Mouse (Mus musculus): ENCODE measurements around the gene 1700010B08Rik. TPM values are rescaled to one million over a fixed set of nuclear protein-coding genes. Genes with fewer than 3 reads are reported as not detected.
"Not testable (repeated sequence)": the region's sequence is repeated elsewhere in the genome, so short reads cannot be mapped to it uniquely, and the experiment has no call there.

1700010B08Rik gene
- polyA plus RNA-seq (2016; fragmentation: Nextera tagmentation; extraction: Ambion mirVana): not detected in 2 replicates

GRCm38 (mm10) chr2:173719115-173719514, at the start of gene 1700010B08Rik:
TSS of gene 1700010B08Rik (plus strand) at chr2:173719415.
- H3K4me1 ChIP-seq (replicated peaks): peaks cover 19% of the 10 kb centered on the region
- H3K4me3 ChIP-seq; H3K27me3 ChIP-seq (ENCODE audit: insufficient read depth, poor library complexity, severe bottlenecking); DNase-seq (ENCODE audit: low spot score); H3K9me3 ChIP-seq; H3K27ac ChIP-seq; H3K36me3 ChIP-seq: not testable (repeated sequence)
- WGBS: 92% methylated on average over 7 of the region's 7 CpGs

GRCm38 (mm10) chr2:173672328-173672896, 46.8 kb upstream of the 1700010B08Rik start:
- Histone ChIP-seq H3K36me3 (peaks cover 56% of the 10 kb centered on the region), H3K9me3 (no peaks in the 10 kb centered on the region), H3K4me1 (replicated peaks) (no peaks in the 10 kb centered on the region), H3K27me3 (ENCODE audit: insufficient read depth, poor library complexity, severe bottlenecking) (no peaks in the 10 kb centered on the region), H3K27ac (no peak overlapping the region), H3K4me3 (no peak overlapping the region)
- no peak for DNase-seq (ENCODE audit: low spot score)
- 78% methylated on average over 2 of the region's 2 CpGs for WGBS

GRCm38 (mm10) chr2:173673469-173673868, 45.7 kb upstream of the 1700010B08Rik start:
- H3K27me3 ChIP-seq (ENCODE audit: insufficient read depth, poor library complexity, severe bottlenecking): no peaks in the 10 kb centered on the region
- 88% methylated on average over 1 of the region's 1 CpGs for WGBS
- peaks cover 47% of the 10 kb centered on the region for H3K36me3 ChIP-seq

DNA sequence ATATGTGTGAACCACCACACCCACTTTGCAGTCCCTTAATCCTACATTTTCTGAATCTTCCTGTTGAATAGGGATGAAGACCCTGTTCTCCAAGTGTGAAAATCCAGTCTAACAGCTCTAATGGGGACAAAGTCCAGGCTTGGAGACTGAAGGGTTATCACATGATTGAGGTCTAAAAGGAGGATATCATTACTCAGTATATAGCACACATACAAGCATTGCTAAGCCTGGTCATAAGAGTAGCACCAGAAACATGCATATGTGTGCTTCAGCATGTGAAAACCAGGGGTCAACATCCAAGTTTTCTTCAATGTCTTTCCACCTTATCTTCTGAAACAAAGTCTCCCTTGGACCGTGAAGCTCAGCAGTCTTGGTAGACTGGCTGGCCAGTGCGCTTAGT, 40.6 kb upstream of the 1700010B08Rik start:
- no peaks in the 10 kb centered on the region for H3K27me3 ChIP-seq (ENCODE audit: insufficient read depth, poor library complexity, severe bottlenecking)
- H3K9me3 ChIP-seq: no peaks in the 10 kb centered on the region
- no peak overlapping the region for H3K4me3 ChIP-seq
- H3K36me3 ChIP-seq: peaks cover 35% of the 10 kb centered on the region
- 91% methylated on average over 2 of the region's 2 CpGs for whole genome bisulfite sequencing
- no peak overlapping the region for H3K27ac ChIP-seq
- no peak for DNase-seq (ENCODE audit: low spot score)
- H3K4me1 ChIP-seq (replicated peaks): peaks cover 5% of the 10 kb centered on the region

More at GRCm38 (mm10) chr2:173673469-173673868, 45.7 kb upstream of the 1700010B08Rik start:
- no peaks in the 10 kb centered on the region for H3K9me3 ChIP-seq
- no peaks in the 10 kb centered on the region for H3K4me1 ChIP-seq (replicated peaks)
- DNase-seq (ENCODE audit: low spot score): no peak
- H3K27ac ChIP-seq: no peak overlapping the region
- no peak overlapping the region for H3K4me3 ChIP-seq

DNA sequence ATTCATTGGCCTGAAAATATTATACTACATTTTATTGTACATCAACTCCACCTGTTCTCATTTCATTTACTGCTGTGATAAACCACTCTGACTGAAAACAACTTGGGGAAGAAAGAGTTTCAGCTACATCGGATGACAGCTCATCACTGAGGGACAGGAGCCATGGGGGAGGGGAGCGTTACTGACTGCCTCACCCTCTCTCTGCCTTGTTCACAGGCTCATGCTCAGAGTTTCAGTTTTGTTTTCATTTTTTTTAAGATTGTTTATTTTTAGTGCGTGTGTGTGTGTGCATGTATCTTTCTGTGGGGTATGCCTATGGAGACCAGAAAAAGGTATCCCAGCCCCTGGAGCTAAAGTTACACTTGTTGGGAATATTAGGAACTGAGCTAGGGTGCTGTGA, 40.0 kb upstream of the 1700010B08Rik start:
- Histone ChIP-seq H3K27ac (no peak overlapping the region), H3K36me3 (peaks cover 34% of the 10 kb centered on the region), H3K4me1 (replicated peaks) (peaks cover 5% of the 10 kb centered on the region), H3K4me3 (no peak overlapping the region), H3K9me3 (no peaks in the 10 kb centered on the region), H3K27me3 (ENCODE audit: insufficient read depth, poor library complexity, severe bottlenecking) (no peaks in the 10 kb centered on the region)
- WGBS: 74% methylated on average over 3 of the region's 3 CpGs
- DNase-seq (ENCODE audit: low spot score): no peak

GRCm38 (mm10) chr2:173680153-173680552, 39.1 kb upstream of the 1700010B08Rik start:
- DNase-seq (ENCODE audit: low spot score): no peak
- WGBS: 86% methylated on average over 1 of the region's 1 CpGs
- Histone ChIP-seq H3K27ac (no peak overlapping the region), H3K4me3 (no peak overlapping the region), H3K4me1 (replicated peaks) (peaks cover 5% of the 10 kb centered on the region), H3K9me3 (no peaks in the 10 kb centered on the region), H3K36me3 (peaks cover 27% of the 10 kb centered on the region), H3K27me3 (ENCODE audit: insufficient read depth, poor library complexity, severe bottlenecking) (no peaks in the 10 kb centered on the region)

DNA sequence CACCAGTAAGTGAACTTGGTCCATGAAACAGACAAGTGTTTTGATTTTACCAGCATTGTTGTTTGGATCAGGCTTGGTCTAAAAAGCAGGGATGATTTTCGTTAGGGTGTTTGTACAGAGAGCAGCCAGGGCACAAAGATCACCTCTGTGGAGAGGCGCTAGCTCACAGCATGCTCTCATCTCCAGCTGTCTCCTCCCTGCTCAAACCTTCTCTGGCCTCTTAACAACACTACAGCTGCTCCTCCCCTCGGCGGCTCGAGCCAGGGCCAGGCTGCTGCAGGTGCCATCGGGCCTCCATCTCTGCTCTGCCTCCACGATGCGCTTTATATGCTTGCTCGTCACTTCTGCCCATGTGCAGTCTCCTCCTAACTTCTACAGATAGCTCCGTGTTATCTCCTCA, 36.4 kb upstream of the 1700010B08Rik start:
- peaks cover 21% of the 10 kb centered on the region for H3K36me3 ChIP-seq
- 56% methylated on average over 10 of the region's 10 CpGs for WGBS
- DNase-seq (ENCODE audit: low spot score): no peak
- H3K27me3 ChIP-seq (ENCODE audit: insufficient read depth, poor library complexity, severe bottlenecking): no peaks in the 10 kb centered on the region
- peaks cover 15% of the 10 kb centered on the region for H3K4me1 ChIP-seq (replicated peaks)
- no peaks in the 10 kb centered on the region for H3K9me3 ChIP-seq
- no peak overlapping the region for H3K27ac ChIP-seq
- no peak overlapping the region for H3K4me3 ChIP-seq

GRCm38 (mm10) chr2:173685781-173686361, 33.3 kb upstream of the 1700010B08Rik start:
- Histone ChIP-seq H3K27ac (no peak overlapping the region), H3K4me1 (replicated peaks) (peaks cover 15% of the 10 kb centered on the region), H3K4me3 (no peak overlapping the region), H3K9me3 (no peaks in the 10 kb centered on the region), H3K27me3 (ENCODE audit: insufficient read depth, poor library complexity, severe bottlenecking) (no peaks in the 10 kb centered on the region), H3K36me3 (peaks cover 50% of the 10 kb centered on the region)
- WGBS: 94% methylated on average over 3 of the region's 3 CpGs
- DNase-seq (ENCODE audit: low spot score): no peak

DNA sequence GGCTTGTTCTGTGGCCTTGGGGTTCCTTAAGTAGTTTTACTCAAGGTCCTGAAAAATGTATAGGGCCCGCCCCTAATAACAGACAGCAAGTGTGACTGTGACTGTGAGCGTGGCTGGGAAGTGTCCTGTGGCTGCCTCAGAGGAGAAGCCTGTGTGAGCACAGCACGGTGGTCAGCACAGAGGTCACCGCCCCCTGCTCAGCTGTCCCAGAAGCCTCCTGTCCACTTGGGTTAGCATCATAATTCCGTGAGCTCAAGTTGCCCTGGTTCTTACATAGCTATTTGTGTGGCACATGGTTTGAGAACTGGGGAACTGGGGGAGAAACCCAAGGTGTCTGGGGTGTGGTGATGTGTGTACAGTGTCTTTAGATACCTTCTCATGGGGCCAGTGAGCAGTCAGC, 31.9 kb upstream of the 1700010B08Rik start:
- Histone ChIP-seq H3K36me3 (peaks cover 62% of the 10 kb centered on the region), H3K4me3 (no peak overlapping the region), H3K27ac (no peak overlapping the region), H3K4me1 (replicated peaks) (peaks cover 15% of the 10 kb centered on the region), H3K27me3 (ENCODE audit: insufficient read depth, poor library complexity, severe bottlenecking) (no peaks in the 10 kb centered on the region), H3K9me3 (no peaks in the 10 kb centered on the region)
- WGBS: 80% methylated on average over 5 of the region's 5 CpGs
- no peak for DNase-seq (ENCODE audit: low spot score)

DNA sequence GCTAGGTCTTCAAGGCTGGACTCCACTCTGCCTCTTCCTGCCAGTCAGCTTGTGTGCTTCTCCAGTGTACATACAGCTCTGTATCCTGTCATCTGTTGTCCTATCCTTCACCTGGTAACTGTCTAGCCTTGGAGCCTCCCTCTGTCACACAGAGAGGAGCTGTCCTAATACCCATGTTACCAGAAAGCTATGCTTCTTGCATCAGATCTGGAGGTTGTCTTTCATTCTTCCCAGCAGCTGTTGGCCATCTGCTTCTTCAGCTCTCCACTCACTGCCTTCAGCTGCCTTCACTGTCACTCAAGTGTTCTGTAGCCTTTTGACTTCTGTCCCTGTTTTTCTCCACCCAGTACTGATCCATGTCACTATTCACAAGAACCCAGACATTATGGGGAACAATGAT, 29.4 kb upstream of the 1700010B08Rik start:
- H3K36me3 ChIP-seq: peaks cover 65% of the 10 kb centered on the region
- no peaks in the 10 kb centered on the region for H3K9me3 ChIP-seq
- no peak for DNase-seq (ENCODE audit: low spot score)
- H3K4me1 ChIP-seq (replicated peaks): peaks cover 10% of the 10 kb centered on the region; the same call in 1 of the 2 replicates
- H3K4me3 ChIP-seq: no peak overlapping the region
- no peak overlapping the region; the same call in 1 of the 2 replicates for H3K27ac ChIP-seq
- H3K27me3 ChIP-seq (ENCODE audit: insufficient read depth, poor library complexity, severe bottlenecking): no peaks in the 10 kb centered on the region

DNA sequence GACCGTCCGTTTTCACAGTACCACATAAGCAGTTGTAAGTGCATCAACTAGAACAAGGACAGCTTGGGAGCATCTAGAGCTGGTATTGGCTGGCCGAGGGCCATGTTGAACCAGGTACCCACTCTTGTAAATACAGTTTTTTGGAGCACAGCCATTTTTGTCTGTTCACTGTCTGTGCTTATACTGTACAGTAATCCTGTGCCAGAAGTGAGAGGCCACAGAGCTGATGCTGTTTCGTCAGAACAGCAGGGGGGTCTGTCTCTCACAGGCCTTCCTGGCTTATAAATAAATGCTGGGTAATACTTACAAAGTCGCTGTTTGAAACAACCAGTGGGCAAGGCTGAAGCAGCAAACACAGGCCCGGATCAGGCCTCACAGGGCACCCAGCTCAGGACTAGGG, 27.5 kb upstream of the 1700010B08Rik start:
- Histone ChIP-seq H3K9me3 (no peaks in the 10 kb centered on the region), H3K4me3 (no peak overlapping the region), H3K27ac (no peak overlapping the region), H3K4me1 (replicated peaks) (peaks cover 2% of the 10 kb centered on the region; the same call in 1 of the 2 replicates), H3K36me3 (peaks cover 84% of the 10 kb centered on the region), H3K27me3 (ENCODE audit: insufficient read depth, poor library complexity, severe bottlenecking) (no peaks in the 10 kb centered on the region)
- WGBS: 88% methylated on average over 6 of the region's 6 CpGs
- DNase-seq (ENCODE audit: low spot score): no peak

GRCm38 (mm10) chr2:173692693-173693092, 26.5 kb upstream of the 1700010B08Rik start:
- Histone ChIP-seq H3K27ac (no peak overlapping the region), H3K4me3 (no peak overlapping the region), H3K4me1 (replicated peaks) (no peaks in the 10 kb centered on the region), H3K9me3 (no peaks in the 10 kb centered on the region), H3K36me3 (peaks cover 91% of the 10 kb centered on the region), H3K27me3 (ENCODE audit: insufficient read depth, poor library complexity, severe bottlenecking) (no peaks in the 10 kb centered on the region)
- WGBS: 95% methylated on average over 2 of the region's 2 CpGs
- DNase-seq (ENCODE audit: low spot score): no peak

- Histone ChIP-seq H3K4me1 (replicated peaks) (no peaks in the 10 kb centered on the region), H3K9me3 (no peaks in the 10 kb centered on the region), H3K27ac (no peak overlapping the region), H3K4me3 (no peak overlapping the region), H3K27me3 (ENCODE audit: insufficient read depth, poor library complexity, severe bottlenecking) (no peaks in the 10 kb centered on the region), H3K36me3 (peaks cover 95% of the 10 kb centered on the region)
- DNase-seq (ENCODE audit: low spot score): no peak
- WGBS: 92% methylated on average over 3 of the region's 3 CpGs
Observed at GRCm38 (mm10) chr2:173698850-173699249, 20.4 kb upstream of the 1700010B08Rik start.

Measured in hindbrain, embryonic 10.5 days (tissue).